Mouse (Mus musculus): ENCODE data around the gene Extl2. TPM values are rescaled to one million over a fixed set of nuclear protein-coding genes. Genes with fewer than 3 reads are reported as not detected.

Gene Extl2
- polyA plus RNA-seq, 1 experiment: 5.6 TPM

DNA sequence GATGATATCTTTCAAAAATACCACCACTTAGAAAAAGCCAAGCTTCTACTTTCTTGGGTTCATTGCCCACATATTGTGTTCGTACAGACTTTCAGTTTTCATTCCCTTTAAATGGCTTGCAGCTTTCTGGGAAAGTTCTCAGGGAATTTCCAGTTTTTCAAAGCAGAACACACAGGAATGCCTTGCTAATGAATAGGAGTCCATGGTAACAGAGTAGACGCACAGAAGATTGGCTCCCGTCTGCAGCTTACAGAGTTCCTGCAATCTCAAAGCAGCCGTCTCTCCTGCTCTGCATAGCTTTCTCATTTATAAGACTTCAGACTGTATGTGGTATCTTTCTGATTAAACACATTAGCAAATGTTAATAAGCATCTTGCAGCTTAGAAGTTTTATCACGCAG is 39.8 kb downstream of the Extl2 start:
- H3K27me3 ChIP-seq (ENCODE audit: control insufficient read depth, insufficient read depth, low read length): no peaks in the 10 kb centered on the region
- H3K27ac ChIP-seq (ENCODE audit: control insufficient read depth, insufficient read depth, low read depth, low read length): no peak overlapping the region
- H3K4me3 ChIP-seq (ENCODE audit: control insufficient read depth, low read depth, low read length): no peak overlapping the region
- H3K36me3 ChIP-seq (ENCODE audit: control insufficient read depth, insufficient read depth, low read length): no peaks in the 10 kb centered on the region
- no peak for TF ChIP-seq CTCF (IDR thresholded peaks at IDR 0.05; ENCODE audit: control insufficient read depth, insufficient read depth, insufficient replicate concordance, low read depth, low read length)
- TF ChIP-seq POLR2A (IDR thresholded peaks at IDR 0.05; ENCODE audit: control insufficient read depth, low read depth, low read length): no peak
- H3K4me1 ChIP-seq (ENCODE audit: control insufficient read depth, insufficient read depth, low read length): no peaks in the 10 kb centered on the region

GRCm38 (mm10) chr3:116057078-116057477 is 49.8 kb downstream of the Extl2 start:
- Histone ChIP-seq H3K27me3 (ENCODE audit: control insufficient read depth, insufficient read depth, low read length) (no peaks in the 10 kb centered on the region), H3K27ac (ENCODE audit: control insufficient read depth, insufficient read depth, low read depth, low read length) (no peak overlapping the region), H3K4me1 (ENCODE audit: control insufficient read depth, insufficient read depth, low read length) (no peaks in the 10 kb centered on the region), H3K36me3 (ENCODE audit: control insufficient read depth, insufficient read depth, low read length) (no peaks in the 10 kb centered on the region), H3K4me3 (ENCODE audit: control insufficient read depth, low read depth, low read length) (no peak overlapping the region)
- TF ChIP-seq POLR2A (IDR thresholded peaks at IDR 0.05; ENCODE audit: control insufficient read depth, low read depth, low read length) (no peak), CTCF (IDR thresholded peaks at IDR 0.05; ENCODE audit: control insufficient read depth, insufficient read depth, insufficient replicate concordance, low read depth, low read length) (no peak)

DNA sequence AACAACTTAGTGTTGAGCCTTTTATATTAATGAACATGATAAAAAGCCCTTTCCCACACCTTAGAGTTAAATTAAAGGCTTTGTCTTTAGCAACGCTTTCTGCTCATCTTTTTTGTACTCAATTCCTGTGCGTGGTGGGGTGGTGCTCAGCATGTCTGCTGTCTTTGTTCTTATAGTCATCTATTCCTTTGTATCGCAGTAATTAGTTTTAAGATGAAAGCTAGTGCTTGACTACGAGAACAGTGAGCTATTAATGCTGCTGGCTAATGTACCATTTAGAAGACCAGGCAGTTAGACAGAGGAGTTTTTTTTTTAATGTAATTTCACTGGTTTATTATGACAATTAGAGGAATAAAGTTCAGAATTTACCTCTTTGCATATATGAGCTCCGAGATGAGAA is 53.1 kb downstream of the Extl2 start:
- Histone ChIP-seq H3K27me3 (ENCODE audit: control insufficient read depth, insufficient read depth, low read length) (no peaks in the 10 kb centered on the region), H3K27ac (ENCODE audit: control insufficient read depth, insufficient read depth, low read depth, low read length) (no peak overlapping the region), H3K4me3 (ENCODE audit: control insufficient read depth, low read depth, low read length) (no peak overlapping the region), H3K36me3 (ENCODE audit: control insufficient read depth, insufficient read depth, low read length) (no peaks in the 10 kb centered on the region), H3K4me1 (ENCODE audit: control insufficient read depth, insufficient read depth, low read length) (no peaks in the 10 kb centered on the region)
- TF ChIP-seq CTCF (IDR thresholded peaks at IDR 0.05; ENCODE audit: control insufficient read depth, insufficient read depth, insufficient replicate concordance, low read depth, low read length) (no peak), POLR2A (IDR thresholded peaks at IDR 0.05; ENCODE audit: control insufficient read depth, low read depth, low read length) (no peak)

DNA sequence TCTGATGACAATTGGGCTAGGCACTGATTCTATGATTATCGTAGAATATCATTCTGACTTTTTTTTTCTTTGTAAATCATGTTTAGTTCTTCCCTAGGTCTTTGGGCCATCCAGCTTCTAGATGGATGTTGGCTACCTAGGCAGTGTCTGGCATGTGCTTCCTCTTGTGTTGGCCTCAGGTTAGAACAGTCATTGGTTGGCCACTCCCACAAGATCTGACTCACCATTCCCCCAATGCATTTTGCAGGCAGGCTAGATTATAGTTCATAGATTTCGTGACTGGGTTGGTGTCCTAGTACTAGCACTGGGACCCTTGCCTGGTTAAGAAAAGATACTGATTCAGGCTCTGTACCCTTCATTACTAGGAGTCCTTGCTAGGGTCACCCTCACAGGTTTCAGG is 54.9 kb downstream of the Extl2 start:
- H3K4me3 ChIP-seq (ENCODE audit: control insufficient read depth, low read depth, low read length): no peak overlapping the region
- H3K4me1 ChIP-seq (ENCODE audit: control insufficient read depth, insufficient read depth, low read length): no peaks in the 10 kb centered on the region
- TF ChIP-seq POLR2A (IDR thresholded peaks at IDR 0.05; ENCODE audit: control insufficient read depth, low read depth, low read length) (no peak), CTCF (IDR thresholded peaks at IDR 0.05; ENCODE audit: control insufficient read depth, insufficient read depth, insufficient replicate concordance, low read depth, low read length) (no peak)
- H3K27me3 ChIP-seq (ENCODE audit: control insufficient read depth, insufficient read depth, low read length): no peaks in the 10 kb centered on the region
- no peaks in the 10 kb centered on the region for H3K36me3 ChIP-seq (ENCODE audit: control insufficient read depth, insufficient read depth, low read length)
- H3K27ac ChIP-seq (ENCODE audit: control insufficient read depth, insufficient read depth, low read depth, low read length): no peak overlapping the region

- H3K27me3 ChIP-seq (ENCODE audit: control insufficient read depth, insufficient read depth, low read length): no peaks in the 10 kb centered on the region
- no peak overlapping the region for H3K4me3 ChIP-seq (ENCODE audit: control insufficient read depth, low read depth, low read length)
- H3K36me3 ChIP-seq (ENCODE audit: control insufficient read depth, insufficient read depth, low read length): no peaks in the 10 kb centered on the region
- no peak overlapping the region for H3K27ac ChIP-seq (ENCODE audit: control insufficient read depth, insufficient read depth, low read depth, low read length)
- H3K4me1 ChIP-seq (ENCODE audit: control insufficient read depth, insufficient read depth, low read length): no peaks in the 10 kb centered on the region
- no peak for TF ChIP-seq CTCF (IDR thresholded peaks at IDR 0.05; ENCODE audit: control insufficient read depth, insufficient read depth, insufficient replicate concordance, low read depth, low read length)
- no peak for TF ChIP-seq POLR2A (IDR thresholded peaks at IDR 0.05; ENCODE audit: control insufficient read depth, low read depth, low read length)
These were observed 65.3 kb downstream of the Extl2 start for GRCm38 (mm10) chr3:116072584-116072983.

- no peak for TF ChIP-seq POLR2A (IDR thresholded peaks at IDR 0.05; ENCODE audit: control insufficient read depth, low read depth, low read length)
- no peak for TF ChIP-seq CTCF (IDR thresholded peaks at IDR 0.05; ENCODE audit: control insufficient read depth, insufficient read depth, insufficient replicate concordance, low read depth, low read length)
- no peak overlapping the region for H3K27ac ChIP-seq (ENCODE audit: control insufficient read depth, insufficient read depth, low read depth, low read length)
- no peaks in the 10 kb centered on the region for H3K27me3 ChIP-seq (ENCODE audit: control insufficient read depth, insufficient read depth, low read length)
- H3K4me3 ChIP-seq (ENCODE audit: control insufficient read depth, low read depth, low read length): no peak overlapping the region
- no peaks in the 10 kb centered on the region for H3K4me1 ChIP-seq (ENCODE audit: control insufficient read depth, insufficient read depth, low read length)
- no peaks in the 10 kb centered on the region for H3K36me3 ChIP-seq (ENCODE audit: control insufficient read depth, insufficient read depth, low read length)
These were observed 69.5 kb downstream of the Extl2 start for GRCm38 (mm10) chr3:116076739-116077138.

GRCm38 (mm10) chr3:116078490-116078889 is 71.2 kb downstream of the Extl2 start:
- Histone ChIP-seq H3K27ac (ENCODE audit: control insufficient read depth, insufficient read depth, low read depth, low read length) (no peak overlapping the region), H3K27me3 (ENCODE audit: control insufficient read depth, insufficient read depth, low read length) (no peaks in the 10 kb centered on the region), H3K4me1 (ENCODE audit: control insufficient read depth, insufficient read depth, low read length) (no peaks in the 10 kb centered on the region), H3K4me3 (ENCODE audit: control insufficient read depth, low read depth, low read length) (no peak overlapping the region), H3K36me3 (ENCODE audit: control insufficient read depth, insufficient read depth, low read length) (no peaks in the 10 kb centered on the region)
- TF ChIP-seq POLR2A (IDR thresholded peaks at IDR 0.05; ENCODE audit: control insufficient read depth, low read depth, low read length) (no peak), CTCF (IDR thresholded peaks at IDR 0.05; ENCODE audit: control insufficient read depth, insufficient read depth, insufficient replicate concordance, low read depth, low read length) (no peak)

Other genes starting within 250 kb of the Extl2 start
- 2.6 and 3.8 TPM in 2 replicates for gene Dph5, start 119.6 kb upstream of the Extl2 start, polyA plus RNA-seq (2012; rRNA removed)
- 2.7 and 4.3 TPM in 2 replicates for gene Slc30a7, start 56 bp upstream of the Extl2 start, polyA plus RNA-seq (2012; rRNA removed)
- gene Vcam1, start 122.2 kb downstream of the Extl2 start, polyA plus RNA-seq (2012; rRNA removed): 21.9 and 39.0 TPM in 2 replicates
- 0.20 and 0.38 TPM in 2 replicates for gene Gpr88, start 246.0 kb downstream of the Extl2 start, polyA plus RNA-seq (2012; rRNA removed)

Measured in testis, adult 2 months (tissue).